Mouse (Mus musculus): ENCODE data around the gene Bcl7c. TPM values are rescaled to one million over a fixed set of nuclear protein-coding genes. Genes with fewer than 3 reads are reported as not detected.

The Bcl7c gene
- total and polyA plus RNA-seq, 3 experiments: 28.2 to 330 (median 38.7) TPM

GRCm38 (mm10) chr7:127719258-127719657 is 10.5 kb upstream of the Bcl7c start:
- no peaks in the 10 kb centered on the region for H3K36me3 ChIP-seq (replicated peaks)
- no peaks in the 10 kb centered on the region for H3K4me1 ChIP-seq (ENCODE audit: insufficient read depth, low read depth, low read length)
- TF ChIP-seq CTCF (IDR thresholded peaks at IDR 0.05; ENCODE audit: low read depth, low read length): no peak
- TF ChIP-seq TAL1 (conservative IDR thresholded peaks at IDR 0.05; ENCODE audit: low read depth, low read length): no peak
- H3K9me3 ChIP-seq (replicated peaks): no peaks in the 10 kb centered on the region
- H3K4me3 ChIP-seq (ENCODE audit: low read depth, low read length): no peak overlapping the region
- DNase-seq (ENCODE audit: low spot score) (no peak), ATAC-seq (ENCODE audit: extremely low read depth, insufficient number of reproducible peaks, low FRiP score, poor library complexity, severe bottlenecking) (no peak)
- peaks cover 20% of the 10 kb centered on the region for H3K27me3 ChIP-seq (ENCODE audit: insufficient read depth, low read length)

GRCm38 (mm10) chr7:127718339-127718738 is 9.6 kb upstream of the Bcl7c start:
- H3K36me3 ChIP-seq (replicated peaks): no peaks in the 10 kb centered on the region
- no peak for ATAC-seq (ENCODE audit: extremely low read depth, insufficient number of reproducible peaks, low FRiP score, poor library complexity, severe bottlenecking)

GRCm38 (mm10) chr7:127716992-127717391 is 8.3 kb upstream of the Bcl7c start:
- H3K27me3 ChIP-seq (ENCODE audit: insufficient read depth, low read length): peaks cover 11% of the 10 kb centered on the region
- H3K9me3 ChIP-seq (replicated peaks): no peaks in the 10 kb centered on the region
- no peaks in the 10 kb centered on the region for H3K36me3 ChIP-seq (replicated peaks)
- H3K4me3 ChIP-seq (ENCODE audit: low read depth, low read length): no peak overlapping the region
- no peak for TF ChIP-seq POLR2AphosphoS5 (IDR thresholded peaks at IDR 0.05; ENCODE audit: insufficient replicate concordance, low read depth, low read length)
- TF ChIP-seq CTCF (IDR thresholded peaks at IDR 0.05; ENCODE audit: low read depth, low read length): no peak
- TF ChIP-seq GATA2 (IDR thresholded peaks at IDR 0.05; ENCODE audit: borderline replicate concordance, low read depth, low read length): no peak
- H3K4me1 ChIP-seq (ENCODE audit: insufficient read depth, low read depth, low read length): peaks cover 15% of the 10 kb centered on the region
- ATAC-seq (ENCODE audit: extremely low read depth, insufficient number of reproducible peaks, low FRiP score, poor library complexity, severe bottlenecking): no peak
- no peak for DNase-seq (ENCODE audit: low spot score)

More at GRCm38 (mm10) chr7:127718339-127718738, 9.6 kb upstream of the Bcl7c start:
- Histone ChIP-seq H3K4me1 (ENCODE audit: insufficient read depth, low read depth, low read length) (peaks cover 2% of the 10 kb centered on the region; the same call in 1 of the 2 replicates), H3K27me3 (ENCODE audit: insufficient read depth, low read length) (peaks cover 16% of the 10 kb centered on the region), H3K9me3 (replicated peaks) (no peaks in the 10 kb centered on the region), H3K4me3 (ENCODE audit: low read depth, low read length) (no peak overlapping the region)
- no peak for DNase-seq (ENCODE audit: low spot score)
- TF ChIP-seq GATA1 (IDR thresholded peaks at IDR 0.05; ENCODE audit: borderline replicate concordance, low read length) (no peak), GATA2 (IDR thresholded peaks at IDR 0.05; ENCODE audit: borderline replicate concordance, low read depth, low read length) (no peak), CTCF (IDR thresholded peaks at IDR 0.05; ENCODE audit: low read depth, low read length) (no peak), POLR2AphosphoS5 (IDR thresholded peaks at IDR 0.05; ENCODE audit: insufficient replicate concordance, low read depth, low read length) (no peak), TAL1 (conservative IDR thresholded peaks at IDR 0.05; ENCODE audit: low read depth, low read length) (no peak)

GRCm38 (mm10) chr7:127714816-127715215 is 6.1 kb upstream of the Bcl7c start:
- H3K4me1 ChIP-seq (ENCODE audit: insufficient read depth, low read depth, low read length): peaks cover 28% of the 10 kb centered on the region
- H3K27me3 ChIP-seq (ENCODE audit: insufficient read depth, low read length): peaks cover 11% of the 10 kb centered on the region
- no peak overlapping the region for H3K4me3 ChIP-seq (ENCODE audit: low read depth, low read length)
- no peaks in the 10 kb centered on the region for H3K36me3 ChIP-seq (replicated peaks)
- no peak for ATAC-seq (ENCODE audit: extremely low read depth, insufficient number of reproducible peaks, low FRiP score, poor library complexity, severe bottlenecking)
- no peak for DNase-seq (ENCODE audit: low spot score)
- H3K9me3 ChIP-seq (replicated peaks): no peaks in the 10 kb centered on the region
- no peak for TF ChIP-seq TAL1 (conservative IDR thresholded peaks at IDR 0.05; ENCODE audit: low read depth, low read length)
- TF ChIP-seq POLR2AphosphoS5 (IDR thresholded peaks at IDR 0.05; ENCODE audit: insufficient replicate concordance, low read depth, low read length): no peak
- TF ChIP-seq GATA1 (IDR thresholded peaks at IDR 0.05; ENCODE audit: borderline replicate concordance, low read length): no peak
- TF ChIP-seq CTCF (IDR thresholded peaks at IDR 0.05; ENCODE audit: low read depth, low read length): no peak

- TF ChIP-seq POLR2AphosphoS5 (IDR thresholded peaks at IDR 0.05; ENCODE audit: insufficient replicate concordance, low read depth, low read length) (no peak), GATA2 (IDR thresholded peaks at IDR 0.05; ENCODE audit: borderline replicate concordance, low read depth, low read length) (no peak), GATA1 (IDR thresholded peaks at IDR 0.05; ENCODE audit: borderline replicate concordance, low read length) (no peak), CTCF (IDR thresholded peaks at IDR 0.05; ENCODE audit: low read depth, low read length) (no peak), TAL1 (conservative IDR thresholded peaks at IDR 0.05; ENCODE audit: low read depth, low read length) (no peak)
- DNase-seq (ENCODE audit: low spot score) (peak; percentile 58), ATAC-seq (ENCODE audit: extremely low read depth, insufficient number of reproducible peaks, low FRiP score, poor library complexity, severe bottlenecking) (no peak)
- Histone ChIP-seq H3K4me3 (ENCODE audit: low read depth, low read length) (peak within 1 kb of the TSS; percentile 66), H3K9me3 (replicated peaks) (no peaks in the 10 kb centered on the region), H3K36me3 (replicated peaks) (no peaks in the 10 kb centered on the region), H3K4me1 (ENCODE audit: insufficient read depth, low read depth, low read length) (peaks cover 43% of the 10 kb centered on the region), H3K27me3 (ENCODE audit: insufficient read depth, low read length) (peaks cover 6% of the 10 kb centered on the region)
Observed at GRCm38 (mm10) chr7:127712461-127713385, 4.0 kb upstream of the Bcl7c start, which contains the start of gene Ctf1. Ctf1 (plus strand) TSS chr7:127712736.

- ATAC-seq (ENCODE audit: extremely low read depth, insufficient number of reproducible peaks, low FRiP score, poor library complexity, severe bottlenecking): no peak
- Histone ChIP-seq H3K4me1 (ENCODE audit: insufficient read depth, low read depth, low read length) (peaks cover 55% of the 10 kb centered on the region), H3K9me3 (replicated peaks) (no peaks in the 10 kb centered on the region), H3K27me3 (ENCODE audit: insufficient read depth, low read length) (peaks cover 3% of the 10 kb centered on the region; the same call in 1 of the 2 replicates), H3K36me3 (replicated peaks) (peaks cover 10% of the 10 kb centered on the region), H3K4me3 (ENCODE audit: low read depth, low read length) (no peak overlapping the region)
- no peak for DNase-seq (ENCODE audit: low spot score)
- TF ChIP-seq GATA1 (IDR thresholded peaks at IDR 0.05; ENCODE audit: borderline replicate concordance, low read length) (no peak), POLR2AphosphoS5 (IDR thresholded peaks at IDR 0.05; ENCODE audit: insufficient replicate concordance, low read depth, low read length) (no peak), GATA2 (IDR thresholded peaks at IDR 0.05; ENCODE audit: borderline replicate concordance, low read depth, low read length) (no peak), CTCF (IDR thresholded peaks at IDR 0.05; ENCODE audit: low read depth, low read length) (no peak), TAL1 (conservative IDR thresholded peaks at IDR 0.05; ENCODE audit: low read depth, low read length) (no peak)
Observed at GRCm38 (mm10) chr7:127711456-127711855, 2.7 kb upstream of the Bcl7c start.
